Mouse (Mus musculus): ENCODE results near the gene Gm10118. TPM values are rescaled to one million over a fixed set of nuclear protein-coding genes. Genes with fewer than 3 reads are reported as not detected.

The Gm10118 gene
- polyA plus RNA-seq, 1 experiment from 2014 or later = not detected

- Histone ChIP-seq H3K36me3 (no peaks in the 10 kb centered on the region), H3K4me1 (no peaks in the 10 kb centered on the region), H3K9me3 (replicated peaks) (no peaks in the 10 kb centered on the region), H3K4me3 (no peak overlapping the region), H3K27ac (no peak overlapping the region), H3K4me2 (no peak overlapping the region), H3K27me3 (replicated peaks) (no peaks in the 10 kb centered on the region), H3K9ac (no peak overlapping the region)
- no peak for ATAC-seq
- 75% methylated on average over 5 of the region's 5 CpGs for WGBS (ENCODE audit: insufficient replicate concordance)
Measured at GRCm38 (mm10) chr10:63880462-63880903, 46.8 kb downstream of the Gm10118 start.

Other genes with a start within 250 kb of the Gm10118 start
- gene Lrrtm3, start 162.8 kb upstream of the Gm10118 start, polyA plus RNA-seq (2016; fragmentation: Nextera tagmentation; extraction: Ambion mirVana) = 0.07 and 0.33 TPM in 2 replicates

Measured in liver, embryonic 12.5 days (tissue).